Mouse (Mus musculus) G1E-ER4 (cell line): ENCODE measurements around the gene Tmcc1. TPM values are rescaled to one million over a fixed set of nuclear protein-coding genes. Genes with fewer than 3 reads are reported as not detected.

Source experiments
- GATA1 ChIP-seq: IDR thresholded peaks from one replicate; pipeline ENCODE4 v1.8.0; 2012; ENCODE audit warnings: low read length, inconsistent platforms
- polyA plus RNA-seq: library from polyadenylated mRNA; stranded (reverse); fragments of >175 nt; gene quantifications from 2 replicates; pipeline ENCODE4 v1.2.3, GENCODE M21; 2012

The Tmcc1 gene
- polyA plus RNA-seq, 1 experiment = 0.59 TPM

DNA sequence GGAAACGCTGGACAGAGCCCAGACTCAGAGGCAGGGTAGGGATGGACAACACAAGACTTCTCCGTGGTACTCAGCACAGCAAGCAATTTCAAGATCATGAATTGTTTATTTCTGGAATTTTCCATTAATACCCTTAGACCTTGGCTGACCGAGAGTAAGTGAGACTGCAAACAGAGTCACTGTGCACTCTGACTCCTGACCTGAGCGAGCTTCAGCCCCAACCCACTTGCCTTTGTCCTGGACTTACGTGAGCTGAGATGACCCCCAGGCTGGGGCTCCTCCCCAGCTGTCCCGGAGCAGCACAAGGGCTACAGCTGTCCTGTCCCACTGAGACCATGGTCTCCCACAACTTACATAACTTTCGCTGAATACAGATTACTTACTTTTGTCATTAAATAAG, 210.4 kb downstream of the Tmcc1 start:
- no peak for TF ChIP-seq GATA1

DNA sequence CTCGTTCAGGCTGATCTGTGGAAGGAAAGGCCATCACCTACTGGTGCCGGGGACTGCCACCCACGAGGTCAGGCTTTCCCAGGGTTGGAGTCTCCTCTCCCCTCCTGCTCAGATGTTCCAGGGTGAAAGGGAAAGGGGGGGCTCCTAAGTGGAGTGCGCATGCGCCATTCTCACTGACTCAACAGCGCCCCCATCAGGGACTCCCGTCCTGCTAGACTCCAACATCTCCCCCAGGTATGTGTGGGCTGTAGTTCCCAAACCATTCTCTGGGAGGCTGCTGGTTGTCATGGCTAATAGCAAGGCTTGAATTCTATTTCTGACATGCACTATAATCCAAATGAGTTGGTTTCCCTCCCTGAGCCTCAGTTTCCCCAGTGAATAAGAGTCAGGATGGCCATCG, 214.7 kb downstream of the Tmcc1 start:
- no peak for TF ChIP-seq GATA1

DNA sequence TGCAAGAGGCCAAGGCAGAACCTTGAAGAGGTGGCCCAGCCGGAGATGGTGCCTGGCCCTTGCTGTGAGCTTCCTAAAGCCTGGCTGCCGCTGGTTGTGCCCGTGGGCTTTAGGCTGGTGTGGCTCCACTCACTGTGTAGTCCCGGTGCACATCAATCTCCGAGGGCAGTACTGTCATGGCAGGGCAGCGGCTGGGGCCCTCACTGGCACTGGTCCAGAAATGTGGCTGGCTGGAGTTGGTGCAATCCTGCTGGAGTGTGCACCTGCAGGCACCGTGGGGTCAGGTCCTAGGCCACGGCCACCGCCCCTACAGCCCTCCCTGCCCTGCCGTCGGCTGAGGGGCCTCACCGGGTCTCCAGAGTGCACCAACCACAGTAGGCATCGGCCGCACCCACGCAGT, 215.5 kb downstream of the Tmcc1 start:
- no peak for TF ChIP-seq GATA1

DNA sequence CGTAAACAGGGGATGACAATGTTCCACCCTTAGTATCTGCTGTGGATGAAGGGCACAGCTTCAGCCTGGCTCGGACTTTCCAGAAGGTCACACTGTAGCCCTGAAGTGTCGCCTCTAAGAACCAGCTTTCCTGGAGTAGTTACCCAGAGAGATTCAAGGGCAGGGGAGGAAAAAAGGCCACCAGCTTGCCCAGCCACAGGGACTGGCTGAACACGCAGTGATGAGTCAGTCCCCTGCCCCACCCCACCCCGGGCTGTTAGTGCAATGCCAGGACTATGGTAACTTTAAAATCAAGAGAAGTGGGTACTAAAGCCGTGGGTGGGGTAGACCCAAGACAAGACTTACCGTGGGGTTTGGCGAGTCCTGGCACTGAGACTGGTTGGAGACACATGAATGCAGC, 217.7 kb downstream of the Tmcc1 start:
- TF ChIP-seq GATA1 = no peak

DNA sequence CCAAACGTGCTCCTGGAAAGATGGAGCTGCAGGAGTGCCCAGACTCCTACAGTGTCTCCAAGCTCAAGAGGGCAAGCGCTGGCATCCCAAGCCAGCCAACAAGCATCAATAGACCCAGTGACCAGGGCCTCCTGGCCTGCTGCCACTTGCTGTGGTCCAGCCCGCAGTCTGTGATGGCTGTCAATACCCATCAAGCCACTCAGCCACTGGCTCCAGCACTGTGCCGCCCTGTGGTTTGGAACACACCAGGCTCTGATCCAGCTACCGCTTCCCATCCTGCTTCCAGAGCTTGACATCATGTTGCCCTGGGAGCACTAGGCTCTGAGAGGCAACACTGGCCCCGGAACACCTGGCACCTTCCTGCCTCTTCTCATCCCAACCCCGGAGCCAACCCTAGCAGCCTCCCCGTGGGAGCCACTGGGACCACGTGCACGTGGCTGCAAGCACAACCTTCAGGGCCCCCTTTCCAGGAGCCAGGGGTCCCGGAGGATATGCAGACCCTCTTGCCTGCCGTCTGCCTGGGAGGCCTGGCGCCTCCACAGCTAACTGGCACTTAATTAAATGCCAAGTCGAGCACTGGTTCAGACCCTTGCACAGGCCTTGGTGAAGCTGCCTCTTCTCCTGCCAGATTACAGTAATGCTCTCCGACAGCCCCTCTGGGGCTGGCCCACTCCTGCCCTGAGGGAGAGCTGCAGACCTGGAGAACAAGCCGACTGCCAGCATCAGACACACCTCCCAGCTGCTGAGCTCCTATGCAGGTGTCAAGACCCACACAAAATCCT, 219.2 kb downstream of the Tmcc1 start:
- TF ChIP-seq GATA1 = no peak

DNA sequence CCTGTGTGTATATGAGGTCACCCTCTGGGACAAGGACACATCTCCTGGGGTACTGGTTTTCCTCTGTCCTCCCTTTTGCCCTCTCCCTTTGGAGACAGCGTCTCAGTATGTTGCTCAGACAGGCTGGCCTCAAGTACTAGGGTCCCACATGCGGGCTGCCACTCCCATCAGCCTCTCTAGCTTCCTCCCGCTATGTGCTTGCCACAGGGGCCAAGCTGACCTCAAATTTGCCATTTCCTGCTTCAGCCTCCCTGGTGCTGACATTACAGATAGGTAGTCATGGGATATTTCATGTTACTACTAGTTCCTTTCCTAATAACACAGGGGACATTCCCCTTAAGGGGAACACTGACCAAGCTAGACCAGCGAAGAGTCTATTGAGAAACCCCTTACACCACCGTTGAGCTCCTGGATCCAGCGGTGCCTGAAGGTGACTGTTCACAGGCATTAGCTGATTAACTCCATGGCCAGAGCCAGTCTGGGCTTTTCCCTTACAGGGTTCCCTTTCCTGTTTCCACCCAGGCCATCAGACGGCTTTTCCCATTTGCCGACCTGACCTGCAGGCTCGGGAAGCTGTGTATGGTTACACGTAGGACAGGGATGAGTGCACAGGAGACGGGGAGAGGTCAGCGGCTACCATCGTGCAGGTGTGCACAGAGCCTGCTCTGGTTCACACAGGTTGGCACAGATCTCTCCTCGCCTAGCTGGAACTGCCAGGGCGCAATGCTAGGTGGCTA, 220.0 kb downstream of the Tmcc1 start:
- TF ChIP-seq GATA1 = no peak

DNA sequence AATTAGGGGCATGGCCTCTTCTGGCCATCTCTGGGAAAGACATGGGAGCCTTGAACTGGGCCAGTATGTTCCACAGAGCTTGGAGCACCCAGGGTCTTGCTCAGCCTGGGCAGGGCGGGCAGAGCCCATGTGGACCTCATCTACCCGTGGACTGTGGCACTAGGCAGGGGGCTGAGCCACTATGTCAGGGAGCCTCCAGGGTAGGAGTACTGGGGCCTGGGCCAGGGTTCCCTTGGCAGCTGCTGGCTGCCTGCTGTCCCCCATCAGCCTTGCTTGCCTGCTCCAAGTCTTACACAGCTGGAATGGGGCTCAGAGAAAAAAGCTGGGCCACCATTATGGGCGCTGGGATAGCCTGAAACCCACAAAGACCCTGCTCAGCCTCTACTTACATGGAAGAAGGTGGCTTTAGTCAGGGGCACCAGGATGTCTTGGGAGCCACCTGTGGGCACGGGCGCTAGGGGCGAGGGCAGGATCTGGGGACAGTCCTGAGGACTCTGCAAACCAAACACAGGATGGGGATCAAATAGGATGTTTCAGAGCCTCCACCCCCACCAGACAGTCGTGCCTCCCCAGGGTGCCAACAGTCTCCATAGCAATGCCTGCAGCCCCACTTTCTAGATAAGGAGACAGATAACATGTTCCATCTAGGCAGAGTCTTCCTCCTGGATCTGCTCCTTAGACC, 221.1 kb downstream of the Tmcc1 start:
- no peak for TF ChIP-seq GATA1

DNA sequence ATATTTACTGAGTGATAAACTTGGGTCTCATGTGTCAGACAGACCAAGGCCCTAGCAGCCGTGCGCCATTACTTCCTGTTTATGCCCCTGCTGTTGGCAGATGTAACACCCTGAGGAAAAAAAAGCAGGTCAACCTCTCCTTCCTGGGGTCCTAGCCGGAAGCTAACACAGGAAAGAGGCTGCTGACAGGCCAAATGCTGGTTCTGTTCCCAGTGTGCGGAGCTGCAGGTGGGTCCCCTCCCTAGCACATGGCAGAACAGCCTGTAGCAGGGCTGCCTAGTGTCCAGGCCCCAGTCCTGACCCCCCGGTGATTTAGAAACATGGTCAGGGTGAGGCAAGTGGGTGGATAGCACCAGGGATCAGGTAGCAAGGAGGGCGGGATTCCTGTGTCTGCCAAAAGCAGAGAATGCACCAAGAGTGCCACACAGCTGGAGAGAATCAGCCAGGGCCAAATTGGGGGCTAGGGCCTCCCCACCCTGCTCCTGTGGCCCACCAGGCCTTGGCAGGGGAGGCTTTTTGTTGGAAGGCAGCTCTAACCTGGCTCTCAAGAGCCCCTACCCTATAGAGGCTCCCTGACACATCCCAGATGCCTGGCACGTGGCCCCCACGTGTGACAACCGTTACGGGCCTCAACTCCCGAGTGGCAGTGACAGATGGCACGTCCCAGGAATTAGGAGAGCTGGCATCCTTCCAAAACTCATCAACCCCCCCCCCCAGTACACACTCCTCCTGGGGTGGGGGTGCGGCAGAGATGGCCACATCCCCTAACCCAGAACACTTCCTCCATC, 221.8 kb downstream of the Tmcc1 start:
- TF ChIP-seq GATA1 = no peak

DNA sequence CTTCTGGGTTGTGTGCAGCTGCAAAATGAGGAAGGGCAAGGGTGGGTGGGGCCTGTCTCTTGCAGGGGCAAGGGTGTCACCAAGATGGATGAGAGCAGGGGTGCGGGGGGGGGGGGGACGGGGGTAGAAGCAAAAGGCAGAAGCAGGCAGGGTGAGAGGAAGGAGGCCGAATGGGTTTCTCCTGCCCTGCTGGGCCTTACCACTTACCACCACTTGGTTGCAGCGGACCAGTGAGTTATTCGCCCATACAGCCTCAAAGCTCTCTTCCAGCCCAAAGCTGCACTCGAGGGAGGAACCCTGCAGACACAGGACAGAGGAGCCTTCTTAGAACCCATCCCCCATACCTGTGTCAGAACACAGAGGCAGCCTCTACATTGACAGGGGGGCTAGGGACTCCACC, 223.3 kb downstream of the Tmcc1 start:
- no peak for TF ChIP-seq GATA1

DNA sequence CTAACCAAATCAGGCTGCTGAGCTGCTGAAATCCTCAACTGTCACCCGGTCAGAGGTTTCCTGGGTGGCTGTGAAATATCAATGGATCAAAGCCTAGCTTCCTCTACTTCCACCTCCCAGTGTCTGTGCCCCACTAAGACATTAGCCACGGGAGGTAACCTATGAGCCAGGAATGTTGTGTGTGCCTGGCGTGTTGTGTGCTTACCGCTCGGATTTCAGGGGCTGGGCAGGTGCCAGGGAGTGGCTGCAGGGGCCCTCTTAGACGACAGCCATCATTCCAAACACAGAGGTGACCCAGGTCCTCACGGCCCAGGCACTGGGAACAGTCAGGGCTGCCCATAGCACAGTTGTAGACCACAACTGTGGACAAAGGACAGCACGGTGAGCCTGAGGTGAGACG, 224.2 kb downstream of the Tmcc1 start:
- no peak for TF ChIP-seq GATA1

DNA sequence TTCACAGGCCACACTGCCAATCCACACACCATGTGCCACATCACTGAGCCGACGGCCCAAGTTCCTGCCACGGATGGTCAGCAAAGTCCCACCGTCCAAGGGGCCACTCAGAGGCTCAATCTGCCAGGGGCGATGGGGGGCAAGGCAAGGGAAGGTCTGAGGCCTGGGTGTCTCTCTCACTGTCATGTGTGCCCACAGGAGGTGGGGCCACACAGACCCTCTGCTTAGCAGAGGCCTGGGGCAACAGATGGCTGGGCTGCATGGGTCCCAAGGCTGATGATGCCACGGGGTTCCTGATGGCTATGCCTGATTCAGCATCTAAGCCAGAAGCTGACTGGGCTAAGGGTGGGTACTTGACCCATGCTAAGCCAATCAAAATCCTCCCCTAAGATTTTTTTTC, 224.6 kb downstream of the Tmcc1 start:
- no peak for TF ChIP-seq GATA1

Other genes starting within 250 kb of the Tmcc1 start
- gene H1foo, start 248.5 kb downstream of the Tmcc1 start, polyA plus RNA-seq = not detected in 2 replicates
- 6.2 and 7.0 TPM in 2 replicates for gene Plxnd1, start 198.5 kb downstream of the Tmcc1 start, polyA plus RNA-seq
- 20.6 and 25.2 TPM in 2 replicates for gene Washc2, start 14.6 kb upstream of the Tmcc1 start, polyA plus RNA-seq
- gene Zfand4, start 70.7 kb upstream of the Tmcc1 start, polyA plus RNA-seq = 0.90 and 1.8 TPM in 2 replicates
- 9.5 and 13.7 TPM in 2 replicates for gene March8, start 144.5 kb upstream of the Tmcc1 start, polyA plus RNA-seq